Mouse (Mus musculus) ES-E14 (cell line): ENCODE data around the gene Lsm11. TPM values are rescaled to one million over a fixed set of nuclear protein-coding genes. Genes with fewer than 3 reads are reported as not detected.
A peak's percentile ranks its signal among the peaks of the same experiment; 100 is the strongest.

Experiments
- DNase-seq: peaks from one replicate; pipeline ENCODE4 v3.0.0-alpha.2; 2013; ENCODE audit warnings: low read depth, low spot score
- H3K27ac ChIP-seq: 2 replicates; pipeline ENCODE4 v1.5.1; 2012; ENCODE audit warnings: low read depth, mild to moderate bottlenecking, low read length, moderate library complexity, mixed read lengths; ENCODE audit not compliant: poor library complexity, insufficient read depth, severe bottlenecking
- H3K36me3 ChIP-seq: 2 replicates; pipeline ENCODE4 v1.6.1; 2012; ENCODE audit warnings: mild to moderate bottlenecking, low read length, moderate library complexity, mixed read lengths; ENCODE audit not compliant: control insufficient read depth, poor library complexity, insufficient read depth, severe bottlenecking
- H3K4me1 ChIP-seq, 2 experiments: fragments of 150-350 bp in 1 of 2; sonication (generic) in 1 of 2; 2 replicates each; pipeline ENCODE4 v1.6.1; 2012; ENCODE audit warnings: low read length in 2 of 2, mild to moderate bottlenecking in 1 of 2, mixed read lengths in 1 of 2; ENCODE audit not compliant: control insufficient read depth in 2 of 2, insufficient read depth in 2 of 2, poor library complexity in 1 of 2
- H3K4me3 ChIP-seq, 2 experiments: fragments of 150-350 bp in 1 of 2; sonication (generic) in 1 of 2; 2 replicates each; pipeline ENCODE4 v1.5.1; 2012; ENCODE audit warnings: low read length in 2 of 2, low read depth in 1 of 2, mild to moderate bottlenecking in 1 of 2, mixed read lengths in 1 of 2; ENCODE audit not compliant: insufficient read depth in 1 of 2, poor library complexity in 1 of 2, severe bottlenecking in 1 of 2
- H3K9ac ChIP-seq: 2 replicates; pipeline ENCODE4 v1.6.1; 2012; ENCODE audit warnings: low read depth, mild to moderate bottlenecking, low read length, mixed read lengths; ENCODE audit not compliant: poor library complexity, insufficient read depth, severe bottlenecking
- H3K9me3 ChIP-seq: fragments of 150-350 bp; sonication (generic); 2 replicates; pipeline ENCODE4 v1.6.1; 2012; ENCODE audit warnings: low read depth, mild to moderate bottlenecking, low read length; ENCODE audit not compliant: control insufficient read depth, insufficient read depth
- CHD2 ChIP-seq: IDR thresholded peaks from 2 replicates; pipeline ENCODE4 v1.6.1; 2014; ENCODE audit warnings: mild to moderate bottlenecking, low read depth, low read length, inconsistent platforms
- HCFC1 ChIP-seq: IDR thresholded peaks from 2 replicates; pipeline ENCODE4 v1.6.1; 2012; ENCODE audit warnings: low read length, inconsistent platforms, borderline replicate concordance; ENCODE audit not compliant: insufficient read depth
- MAFK ChIP-seq: IDR thresholded peaks from 2 replicates; pipeline ENCODE4 v1.6.1; 2014; ENCODE audit warnings: mild to moderate bottlenecking, low read depth, low read length, inconsistent platforms; ENCODE audit not compliant: insufficient read depth
- ZC3H11A ChIP-seq: IDR thresholded peaks from 2 replicates; pipeline ENCODE4 v1.6.1; 2012; ENCODE audit warnings: low read depth, mild to moderate bottlenecking, inconsistent platforms, low read length, borderline replicate concordance
- ZNF384 ChIP-seq: IDR thresholded peaks from 2 replicates; pipeline ENCODE4 v1.6.1; 2012; ENCODE audit warnings: low read depth, low read length, inconsistent platforms
- in situ Hi-C, 2 experiments: fragments of 600-800 bp; cut with MboI; formaldehyde crosslinking; loops; one replicate each; pipeline ENCODE4 v1.15.1; 2025; ENCODE audit warnings: low sequenced_read_pairs in 2 of 2, inconsistent platforms in 1 of 2; ENCODE audit not compliant: unreplicated experiment in 2 of 2
- total RNA-seq: library from RNA; depleted of rRNA; stranded (reverse); fragments of 300-350 nt; gene quantifications from 2 replicates; pipeline ENCODE4 v1.2.3, GENCODE M21; 2012

Lsm11 gene
- total RNA-seq, 1 experiment = 7.9 TPM

DNA sequence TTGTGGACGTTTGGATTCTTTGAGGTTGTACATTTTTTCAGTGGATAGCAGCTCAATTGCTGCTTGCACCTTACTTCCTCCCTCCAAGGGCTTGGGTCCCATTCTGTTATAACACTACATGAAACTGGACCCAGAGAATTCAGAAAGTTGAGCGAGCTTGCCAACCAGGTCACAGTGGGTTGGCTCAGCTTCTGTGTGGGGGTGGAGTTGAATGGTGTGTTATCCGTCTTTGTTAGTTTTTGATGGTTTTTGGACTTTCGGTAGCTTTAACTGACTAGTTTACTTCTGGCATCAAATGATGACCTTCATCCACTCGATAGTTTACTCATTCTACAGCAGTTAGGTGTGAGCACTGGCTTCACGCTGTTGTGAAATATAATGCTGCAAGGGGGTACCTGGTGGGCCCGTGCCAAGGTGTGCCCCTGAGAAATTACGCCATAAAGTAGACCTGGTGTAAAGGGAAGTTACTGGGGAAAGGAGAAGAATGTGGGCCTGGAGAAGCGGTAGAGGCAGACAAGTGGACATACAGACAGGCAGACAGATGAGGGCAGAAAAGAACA, 56.2 kb downstream of the Lsm11 start:
- in situ Hi-C loops = no loop called here
- H3K4me1 ChIP-seq = peaks cover 8 to 11% of the 10 kb centered on the region in 2 experiments; a peak in 3 of 4 replicates
- H3K36me3 ChIP-seq = peaks cover 19% of the 10 kb centered on the region

DNA sequence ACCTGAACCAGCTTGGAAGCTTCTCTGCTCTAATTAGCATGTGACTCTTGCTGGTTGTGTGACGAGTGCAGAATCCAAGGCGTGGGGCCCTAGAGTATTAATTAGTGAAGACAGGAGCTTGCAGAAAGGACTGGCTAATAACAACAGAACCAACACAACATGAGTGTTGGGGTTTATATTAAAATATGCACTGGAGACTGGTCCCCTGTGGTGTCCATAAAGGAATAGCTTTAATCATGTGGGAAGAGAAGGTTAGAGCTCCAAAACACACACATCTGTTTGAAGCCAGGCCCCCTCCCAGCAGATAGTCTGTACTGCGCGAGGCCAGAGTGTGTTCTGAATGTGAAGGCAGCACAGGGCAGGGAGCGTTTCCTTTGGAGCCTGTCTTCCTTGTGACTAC, 58.1 kb downstream of the Lsm11 start:
- DNase-seq = no peak
- Histone ChIP-seq H3K36me3 (peaks cover 13% of the 10 kb centered on the region; the same call in 1 of the 2 replicates), H3K4me1 (peaks cover 8 to 11% of the 10 kb centered on the region in 2 experiments; a peak in 3 of 4 replicates), H3K9ac (no peak overlapping the region), H3K9me3 (no peaks in the 10 kb centered on the region), H3K4me3 (no peak overlapping the region), H3K27ac (no peak overlapping the region)
- in situ Hi-C loops = no loop called here
- no peak for TF ChIP-seq ZC3H11A
- TF ChIP-seq HCFC1 = no peak
- TF ChIP-seq CHD2 = no peak
- no peak for TF ChIP-seq ZNF384
- TF ChIP-seq MAFK = no peak

More for the DNA sequence above, 56.2 kb downstream of the Lsm11 start:
- TF ChIP-seq HCFC1 (no peak), ZNF384 (no peak), CHD2 (no peak), MAFK (no peak), ZC3H11A (no peak)
- Histone ChIP-seq H3K27ac (no peak overlapping the region), H3K9ac (no peak overlapping the region), H3K4me3 (no peak overlapping the region), H3K9me3 (no peaks in the 10 kb centered on the region)
- DNase-seq = no peak

- Histone ChIP-seq H3K9me3 (no peaks in the 10 kb centered on the region), H3K9ac (no peak overlapping the region), H3K36me3 (peaks cover 11% of the 10 kb centered on the region; the same call in 1 of the 2 replicates), H3K4me3 (no peak overlapping the region), H3K4me1 (peaks cover 8 to 11% of the 10 kb centered on the region in 2 experiments; a peak in 3 of 4 replicates), H3K27ac (no peak overlapping the region)
- DNase-seq = peak; percentile 17
- TF ChIP-seq ZC3H11A = no peak
- TF ChIP-seq MAFK = 0 out of 2 replicates have a peak, but pooled peaks have one; percentile 27
- no peak for TF ChIP-seq ZNF384
- in situ Hi-C loops = no loop called here
Observed at GRCm38 (mm10) chr11:45885606-45886230, 59.0 kb downstream of the Lsm11 start.

GRCm38 (mm10) chr11:45884029-45884428, 60.7 kb downstream of the Lsm11 start:
- Histone ChIP-seq H3K4me3 (no peak overlapping the region), H3K4me1 (peaks cover 8 to 11% of the 10 kb centered on the region in 2 experiments; a peak in 3 of 4 replicates), H3K36me3 (peaks cover 3% of the 10 kb centered on the region; the same call in 1 of the 2 replicates), H3K9ac (no peak overlapping the region), H3K9me3 (no peaks in the 10 kb centered on the region), H3K27ac (no peak overlapping the region)
- in situ Hi-C loops = no loop called here
- DNase-seq = peak; percentile 43
- TF ChIP-seq MAFK = no peak
- no peak for TF ChIP-seq ZC3H11A
- peak; percentile 59; the same call in 1 of the 2 replicates for TF ChIP-seq ZNF384

DNA sequence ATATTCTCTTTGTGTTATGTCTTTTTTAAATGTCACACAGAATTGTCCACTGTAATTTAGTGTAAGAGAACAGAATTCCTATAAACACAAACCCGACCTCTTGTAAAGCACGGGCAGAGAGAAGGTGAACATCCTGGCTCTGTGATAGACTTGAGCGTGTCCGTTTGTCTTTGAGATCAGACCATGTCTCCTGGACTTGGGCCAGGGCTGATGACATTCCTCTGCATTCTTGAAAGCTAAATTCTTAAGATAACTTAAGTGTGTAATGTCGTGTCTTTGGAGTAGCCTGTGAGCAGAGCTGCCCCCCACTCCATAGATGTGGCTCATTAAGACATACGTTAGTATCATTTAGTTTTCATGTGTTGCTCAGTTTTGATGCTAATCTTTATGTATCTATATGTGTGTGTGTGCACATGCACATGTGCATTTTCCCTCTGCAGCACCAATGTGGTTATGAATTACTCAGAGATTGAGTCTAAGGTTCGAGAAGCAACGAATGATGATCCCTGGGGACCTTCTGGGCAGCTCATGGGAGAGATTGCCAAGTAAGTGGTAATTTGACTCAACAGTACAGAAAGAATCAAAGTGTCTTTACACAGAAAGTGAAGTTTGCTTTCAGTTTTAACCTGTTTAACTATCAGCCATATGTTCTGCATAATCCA, 61.3 kb downstream of the Lsm11 start:
- H3K9me3 ChIP-seq = no peaks in the 10 kb centered on the region
- H3K9ac ChIP-seq = no peak overlapping the region
- in situ Hi-C loops = no loop called here
- no peak overlapping the region for H3K27ac ChIP-seq
- H3K36me3 ChIP-seq = no peaks in the 10 kb centered on the region
- TF ChIP-seq ZC3H11A = no peak
- TF ChIP-seq MAFK = no peak
- TF ChIP-seq CHD2 = no peak
- no peak for TF ChIP-seq HCFC1
- TF ChIP-seq ZNF384 = no peak
- no peak for DNase-seq
- H3K4me3 ChIP-seq = no peak overlapping the region
- peaks cover 8 to 11% of the 10 kb centered on the region in 2 experiments; a peak in 3 of 4 replicates for H3K4me1 ChIP-seq
